Mouse (Mus musculus) stomach, postnatal 0 days (tissue): ENCODE data around the gene Rgs17. TPM values are rescaled to one million over a fixed set of nuclear protein-coding genes. Genes with fewer than 3 reads are reported as not detected.

ENCODE experiments used
- ATAC-seq: fragments of 200-750 bp; cut with Nextera tagmentation; 2 replicates; pipeline ENCODE4 v1.8.0; 2017; ENCODE audit not compliant: low FRiP score, low TSS enrichment
- DNase-seq: peaks from one replicate; pipeline ENCODE4 v3.0.0-alpha.2; 2016; ENCODE audit warnings: low spot score
- H3K27ac ChIP-seq: fragments of 300-500 bp; sonication (generic); replicated peaks from 2 replicates; pipeline ENCODE4 v1.5.1; 2014; ENCODE audit warnings: mild to moderate bottlenecking, control low read depth
- H3K27me3 ChIP-seq: fragments of 300-500 bp; sonication (generic); 2 replicates; pipeline ENCODE4 v1.6.1; 2014; ENCODE audit warnings: low read length; ENCODE audit not compliant: control insufficient read depth, insufficient read depth
- H3K36me3 ChIP-seq: fragments of 300-500 bp; sonication (generic); 2 replicates; pipeline ENCODE4 v1.6.1; 2014; ENCODE audit warnings: low read length, mixed read lengths; ENCODE audit not compliant: control insufficient read depth, insufficient read depth
- H3K4me1 ChIP-seq: fragments of 300-500 bp; sonication (generic); replicated peaks from 2 replicates; pipeline ENCODE4 v1.6.1; 2014; ENCODE audit warnings: antibody characterized with exemption; ENCODE audit not compliant: control insufficient read depth, insufficient read depth
- H3K4me2 ChIP-seq: fragments of 300-500 bp; sonication (generic); replicated peaks from 2 replicates; pipeline ENCODE4 v1.6.1; 2014; ENCODE audit warnings: low read depth, mild to moderate bottlenecking, control low read depth, moderate library complexity
- H3K4me3 ChIP-seq: fragments of 300-500 bp; sonication (generic); 2 replicates; pipeline ENCODE4 v1.5.1; 2014; ENCODE audit warnings: low read depth, low read length, control low read depth
- H3K9ac ChIP-seq: fragments of 300-500 bp; sonication (generic); 2 replicates; pipeline ENCODE4 v1.6.1; 2014; ENCODE audit warnings: mild to moderate bottlenecking, low read length, control low read depth, mixed read lengths
- H3K9me3 ChIP-seq: fragments of 300-500 bp; sonication (generic); 2 replicates; pipeline ENCODE4 v1.6.1; 2016; ENCODE audit warnings: low read length; ENCODE audit not compliant: control insufficient read depth
- CTCF ChIP-seq: IDR thresholded peaks from 2 replicates; pipeline ENCODE4 v1.5.1; 2016; ENCODE audit warnings: antibody characterized with exemption, low read depth, mild to moderate bottlenecking, moderate library complexity
- EP300 ChIP-seq: optimal IDR thresholded peaks from 2 replicates; pipeline ENCODE3; 2016; ENCODE audit warnings: antibody characterized with exemption
- WGBS: fragments of 180-500 bp; shearing (Covaris S2); extraction: QIAGEN DNeasy Blood & Tissue Kit; methylation state at CpG from one replicate; pipeline ENCODE4 v1.1.7; 2014; 5-methylcytosine and 5-hydroxymethylcytosine counted together
- polyA plus RNA-seq: library from polyadenylated mRNA; unstranded; fragments of >200 nt; fragmentation: Nextera tagmentation; extraction: Ambion mirVana; gene quantifications from 2 replicates; pipeline ENCODE4 v1.2.1, GENCODE M21; 2015

Rgs17 gene
- polyA plus RNA-seq, 1 experiment from 2014 or later = 2.3 TPM

DNA sequence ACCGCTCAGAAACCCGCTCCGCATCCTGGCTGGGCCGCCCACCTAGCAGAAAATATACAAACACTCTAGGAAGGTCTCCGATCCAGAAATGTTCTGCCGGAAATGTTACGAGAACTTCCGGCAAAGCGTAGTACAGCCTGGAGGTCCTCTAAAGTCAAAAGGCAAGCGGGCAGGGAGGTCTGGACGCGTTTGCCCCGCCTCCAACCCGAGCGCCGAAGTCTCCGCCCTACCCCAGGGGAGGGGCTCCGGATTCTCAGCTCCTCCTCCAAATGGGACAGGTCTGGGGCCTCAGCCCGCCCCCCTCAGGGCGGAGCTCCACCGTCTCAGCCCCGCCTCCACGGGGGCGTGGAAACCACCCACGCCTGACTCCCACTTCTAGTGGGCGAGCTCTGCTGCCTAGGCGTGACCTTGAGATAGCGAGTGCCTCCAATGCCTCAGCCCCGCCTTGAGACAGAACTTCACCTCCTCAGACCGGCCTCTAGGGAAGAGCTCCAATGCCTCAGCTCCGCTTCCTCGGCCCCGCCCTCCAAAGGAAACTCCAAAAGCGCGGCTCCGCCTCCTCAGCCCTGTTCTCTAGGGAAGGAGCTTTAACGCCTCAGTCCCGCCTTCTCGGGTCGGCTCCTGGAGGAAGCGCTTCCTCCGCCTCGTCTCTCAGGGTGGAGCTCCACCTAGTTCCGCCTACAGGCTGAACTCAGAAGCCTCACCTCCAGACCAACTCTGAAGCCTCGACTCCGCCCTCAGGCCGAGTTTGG lies 98.3 kb downstream of the Rgs17 start, which contains the start of gene Mtrf1l:
TSS of gene Mtrf1l (minus strand) at position 171 of the 752 bp plus-strand sequence.
- Histone ChIP-seq H3K27ac (peak within 1 kb of the TSS; percentile 95), H3K9me3 (no peaks in the 10 kb centered on the region), H3K4me2 (peak within 1 kb of the TSS; percentile 77), H3K36me3 (no peaks in the 10 kb centered on the region), H3K27me3 (no peaks in the 10 kb centered on the region), H3K4me1 (peaks cover 6% of the 10 kb centered on the region; the same call in 1 of the 2 replicates), H3K4me3 (peak within 1 kb of the TSS; percentile 84), H3K9ac (peak within 1 kb of the TSS; percentile 95)
- DNase-seq (peak; percentile 99), ATAC-seq (peak; percentile 98)
- TF ChIP-seq EP300 (no peak), CTCF (peak; percentile 52)
- under 1% methylated on average over 47 of the region's 47 CpGs for WGBS

DNA sequence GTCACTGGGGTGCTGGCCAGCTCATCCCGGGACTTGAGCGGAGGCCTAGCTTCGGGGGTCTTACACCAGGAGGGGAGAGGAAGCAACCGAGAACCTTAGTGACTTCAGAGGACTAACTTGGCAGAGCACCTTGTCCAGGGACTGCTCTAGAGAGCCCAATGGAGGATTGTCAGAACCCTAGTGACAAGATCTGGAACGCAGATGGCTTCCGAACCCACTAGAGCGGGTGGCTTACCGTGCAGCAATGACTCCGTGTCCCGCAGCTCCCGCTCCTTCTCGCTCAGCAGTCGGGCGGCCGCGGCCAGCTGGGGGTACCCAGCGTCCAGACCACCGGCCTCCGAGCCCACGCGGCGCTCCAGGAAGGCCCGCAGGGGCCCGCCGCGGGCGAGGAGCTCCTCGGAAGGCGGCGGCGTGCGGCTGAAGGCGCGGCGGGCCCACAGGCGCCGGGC lies 98.9 kb downstream of the Rgs17 start:
- H3K4me3 ChIP-seq = peak overlapping the region; percentile 84
- H3K27me3 ChIP-seq = no peaks in the 10 kb centered on the region
- DNase-seq (no peak), ATAC-seq (peak; percentile 18)
- no peak for TF ChIP-seq EP300
- TF ChIP-seq CTCF = no peak
- peaks cover 6% of the 10 kb centered on the region; the same call in 1 of the 2 replicates for H3K4me1 ChIP-seq
- H3K27ac ChIP-seq = peak overlapping the region; percentile 95
- no peaks in the 10 kb centered on the region for H3K36me3 ChIP-seq
- H3K4me2 ChIP-seq = peak overlapping the region; percentile 64
- WGBS = under 1% methylated on average over 36 of the region's 37 CpGs
- no peaks in the 10 kb centered on the region for H3K9me3 ChIP-seq
- peak overlapping the region; percentile 95 for H3K9ac ChIP-seq

- WGBS = 77% methylated on average over 3 of the region's 3 CpGs
- DNase-seq = no peak
- H3K4me3 ChIP-seq = no peak overlapping the region
- no peak overlapping the region for H3K9ac ChIP-seq
- no peaks in the 10 kb centered on the region for H3K27me3 ChIP-seq
- peaks cover 12% of the 10 kb centered on the region for H3K36me3 ChIP-seq
- no peak overlapping the region for H3K27ac ChIP-seq
- no peaks in the 10 kb centered on the region for H3K9me3 ChIP-seq
- H3K4me2 ChIP-seq = no peak overlapping the region
- TF ChIP-seq EP300 (no peak), CTCF (no peak)
- ATAC-seq = no peak
- peaks cover 6% of the 10 kb centered on the region; the same call in 1 of the 2 replicates for H3K4me1 ChIP-seq
Observed at GRCm38 (mm10) chr10:5818772-5819171, 103.4 kb downstream of the Rgs17 start.

GRCm38 (mm10) chr10:5815968-5816367 lies 106.2 kb downstream of the Rgs17 start:
- H3K27me3 ChIP-seq = no peaks in the 10 kb centered on the region
- H3K9ac ChIP-seq = no peak overlapping the region
- no peaks in the 10 kb centered on the region for H3K9me3 ChIP-seq
- H3K36me3 ChIP-seq = peaks cover 19% of the 10 kb centered on the region
- no peak overlapping the region for H3K4me3 ChIP-seq
- H3K4me2 ChIP-seq = no peak overlapping the region
- 100% methylated on average over 2 of the region's 2 CpGs for WGBS
- no peak for TF ChIP-seq EP300
- TF ChIP-seq CTCF = no peak
- no peak for DNase-seq
- no peaks in the 10 kb centered on the region for H3K4me1 ChIP-seq
- no peak overlapping the region for H3K27ac ChIP-seq
- ATAC-seq = no peak

DNA sequence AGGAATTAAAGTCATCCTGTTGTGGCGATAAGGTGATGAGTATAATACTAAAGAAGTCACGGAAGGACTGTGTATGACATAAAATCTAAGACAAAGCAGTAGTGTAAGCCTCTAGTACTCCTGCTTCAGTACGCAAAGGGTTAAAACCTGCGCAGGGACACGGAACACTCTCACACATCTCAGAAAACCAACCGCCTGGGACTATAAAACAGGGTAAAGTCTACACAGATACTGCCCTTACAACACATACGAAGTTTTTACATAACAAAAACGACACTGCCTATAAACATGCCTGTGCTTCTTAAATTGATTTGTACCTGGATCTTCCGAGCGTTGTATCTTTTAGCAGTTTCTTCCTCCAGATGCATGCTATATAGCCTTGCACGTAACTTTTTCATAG lies 108.5 kb downstream of the Rgs17 start:
- H3K36me3 ChIP-seq = peaks cover 19% of the 10 kb centered on the region
- no peak for TF ChIP-seq EP300
- no peak for TF ChIP-seq CTCF
- ATAC-seq = no peak
- WGBS = 90% methylated on average over 11 of the region's 11 CpGs
- H3K4me2 ChIP-seq = no peak overlapping the region
- no peaks in the 10 kb centered on the region for H3K27me3 ChIP-seq
- H3K4me1 ChIP-seq = no peaks in the 10 kb centered on the region
- no peak overlapping the region for H3K4me3 ChIP-seq
- no peak for DNase-seq
- H3K9ac ChIP-seq = no peak overlapping the region
- no peaks in the 10 kb centered on the region for H3K9me3 ChIP-seq
- no peak overlapping the region for H3K27ac ChIP-seq

- H3K4me3 ChIP-seq = no peak overlapping the region
- no peak for TF ChIP-seq CTCF
- 52% methylated on average over 2 of the region's 2 CpGs for WGBS
- ATAC-seq (no peak; the same call in 1 of the 2 replicates), DNase-seq (no peak)
- no peaks in the 10 kb centered on the region; the same call in 1 of the 2 replicates for H3K36me3 ChIP-seq
- H3K4me1 ChIP-seq = 0 out of 2 replicates have a peak, but pooled peaks cover 4% of the 10 kb centered on the region
- H3K9me3 ChIP-seq = no peaks in the 10 kb centered on the region
- H3K27ac ChIP-seq = peak overlapping the region; percentile 58
- H3K4me2 ChIP-seq = no peak overlapping the region
- no peak overlapping the region for H3K9ac ChIP-seq
- H3K27me3 ChIP-seq = no peaks in the 10 kb centered on the region
Observed at GRCm38 (mm10) chr10:5807683-5808082, 114.5 kb downstream of the Rgs17 start.
